Mouse (Mus musculus) limb, embryonic 14.5 days (tissue): ENCODE data around the gene Rabgap1l. TPM values are rescaled to one million over a fixed set of nuclear protein-coding genes. Genes with fewer than 3 reads are reported as not detected.

Experiments
- ATAC-seq: fragments of 200-750 bp; cut with Nextera tagmentation; 2 replicates; pipeline ENCODE4 v1.8.0; 2017; ENCODE audit warnings: low read depth, moderate number of reproducible peaks, moderate TSS enrichment; ENCODE audit not compliant: low FRiP score
- DNase-seq: peaks from one replicate; pipeline ENCODE4 v3.0.0-alpha.2; 2015; ENCODE audit warnings: low spot score
- H3K27ac ChIP-seq: fragments of 300-500 bp; sonication (generic); replicated peaks from 2 replicates; pipeline ENCODE4 v1.5.1; 2014; ENCODE audit warnings: low read depth, mild to moderate bottlenecking, low read length, moderate library complexity, mixed read lengths
- H3K27me3 ChIP-seq: fragments of 300-500 bp; sonication (generic); 2 replicates; pipeline ENCODE4 v1.6.1; 2014; ENCODE audit warnings: low read length, mixed read lengths; ENCODE audit not compliant: control insufficient read depth, insufficient read depth
- H3K36me3 ChIP-seq: fragments of 300-500 bp; sonication (generic); 2 replicates; pipeline ENCODE4 v1.6.1; 2014; ENCODE audit warnings: mild to moderate bottlenecking, low read length, moderate library complexity, mixed read lengths; ENCODE audit not compliant: control insufficient read depth, insufficient read depth
- H3K4me1 ChIP-seq: fragments of 300-500 bp; sonication (generic); 2 replicates; pipeline ENCODE4 v1.6.1; 2014; ENCODE audit warnings: antibody characterized with exemption, low read length, mixed read lengths; ENCODE audit not compliant: control insufficient read depth, insufficient read depth
- H3K4me2 ChIP-seq: fragments of 300-500 bp; sonication (generic); replicated peaks from 2 replicates; pipeline ENCODE4 v1.6.1; 2014; ENCODE audit warnings: low read depth, mild to moderate bottlenecking, low read length, moderate library complexity; ENCODE audit not compliant: severe bottlenecking
- H3K4me3 ChIP-seq: fragments of 300-500 bp; sonication (generic); replicated peaks from 2 replicates; pipeline ENCODE4 v1.5.1; 2014; ENCODE audit warnings: low read length
- H3K9ac ChIP-seq: fragments of 300-500 bp; sonication (generic); 2 replicates; pipeline ENCODE4 v1.6.1; 2014; ENCODE audit warnings: mild to moderate bottlenecking, low read depth, low read length, moderate library complexity; ENCODE audit not compliant: severe bottlenecking
- H3K9me3 ChIP-seq: fragments of 300-500 bp; sonication (generic); 2 replicates; pipeline ENCODE4 v1.6.1; 2016; ENCODE audit warnings: low read length; ENCODE audit not compliant: control insufficient read depth
- POLR2A ChIP-seq: fragments of 200-500 bp; IDR thresholded peaks from 2 replicates; pipeline ENCODE4 v1.8.0; 2012; ENCODE audit warnings: inconsistent platforms, mild to moderate bottlenecking, moderate library complexity, borderline replicate concordance; ENCODE audit not compliant: insufficient read depth, insufficient read length; ENCODE audit errors: extremely low read depth
- WGBS: fragments of 180-500 bp; shearing (Covaris S2); extraction: QIAGEN DNeasy Blood & Tissue Kit; methylation state at CpG from one replicate; pipeline ENCODE4 v1.1.7; 2014; 5-methylcytosine and 5-hydroxymethylcytosine counted together
- polyA plus RNA-seq, 2 experiments: library from polyadenylated mRNA; depleted of rRNA in 1 of 2; stranded (reverse) in 1 of 2; unstranded in 1 of 2; fragments of >200 nt; fragmentation: Nextera tagmentation in 1 of 2; extraction: Ambion mirVana in 1 of 2; gene quantifications; 2 replicates each; pipeline versions ENCODE4 v1.2.1 to v1.2.3; 2012 to 2014

The Rabgap1l gene
- polyA plus RNA-seq, 2 experiments: 13.3 to 19.3 TPM

- no peaks in the 10 kb centered on the region for H3K27me3 ChIP-seq
- DNase-seq: no peak
- no peaks in the 10 kb centered on the region for H3K9me3 ChIP-seq
- no peak for ATAC-seq
- no peak overlapping the region for H3K9ac ChIP-seq
- no peak overlapping the region for H3K4me3 ChIP-seq
- H3K4me2 ChIP-seq: no peak overlapping the region
- peaks cover 4% of the 10 kb centered on the region; the same call in 1 of the 2 replicates for H3K4me1 ChIP-seq
- H3K36me3 ChIP-seq: no peaks in the 10 kb centered on the region
- 79% methylated on average over 2 of the region's 2 CpGs for WGBS
- no peak overlapping the region for H3K27ac ChIP-seq
- TF ChIP-seq POLR2A: no peak
These were observed 258.3 kb downstream of the Rabgap1l start for GRCm38 (mm10) chr1:160534571-160535335.

GRCm38 (mm10) chr1:160533209-160533820 is 259.7 kb downstream of the Rabgap1l start:
- ATAC-seq (no peak), DNase-seq (no peak)
- Histone ChIP-seq H3K4me2 (no peak overlapping the region), H3K9me3 (no peaks in the 10 kb centered on the region), H3K4me1 (peaks cover 4% of the 10 kb centered on the region; the same call in 1 of the 2 replicates), H3K36me3 (no peaks in the 10 kb centered on the region), H3K27ac (no peak overlapping the region), H3K4me3 (no peak overlapping the region), H3K27me3 (no peaks in the 10 kb centered on the region), H3K9ac (no peak overlapping the region)
- no peak for TF ChIP-seq POLR2A
- WGBS: 56% methylated on average over 6 of the region's 6 CpGs

GRCm38 (mm10) chr1:160531402-160531801 is 261.6 kb downstream of the Rabgap1l start:
- no peaks in the 10 kb centered on the region for H3K27me3 ChIP-seq

GRCm38 (mm10) chr1:160521918-160522317 is 271.1 kb downstream of the Rabgap1l start:
- no peak for TF ChIP-seq POLR2A
- DNase-seq (no peak), ATAC-seq (no peak)
- Histone ChIP-seq H3K27me3 (no peaks in the 10 kb centered on the region), H3K36me3 (no peaks in the 10 kb centered on the region), H3K27ac (no peak overlapping the region), H3K4me3 (no peak overlapping the region), H3K4me2 (no peak overlapping the region), H3K9me3 (no peaks in the 10 kb centered on the region), H3K4me1 (no peaks in the 10 kb centered on the region), H3K9ac (no peak overlapping the region)
- WGBS: 59% methylated on average over 3 of the region's 3 CpGs

More at GRCm38 (mm10) chr1:160531402-160531801, 261.6 kb downstream of the Rabgap1l start:
- peaks cover 4% of the 10 kb centered on the region; the same call in 1 of the 2 replicates for H3K4me1 ChIP-seq
- 46% methylated on average over 5 of the region's 5 CpGs for WGBS
- ATAC-seq (peak; percentile 78), DNase-seq (peak; percentile 72)
- H3K9ac ChIP-seq: no peak overlapping the region
- no peaks in the 10 kb centered on the region for H3K9me3 ChIP-seq
- H3K27ac ChIP-seq: no peak overlapping the region
- no peak for TF ChIP-seq POLR2A
- H3K4me2 ChIP-seq: no peak overlapping the region
- H3K4me3 ChIP-seq: no peak overlapping the region
- no peaks in the 10 kb centered on the region for H3K36me3 ChIP-seq

GRCm38 (mm10) chr1:160520665-160521064 is 272.3 kb downstream of the Rabgap1l start:
- ATAC-seq (no peak; the same call in 1 of the 2 replicates), DNase-seq (no peak)
- Histone ChIP-seq H3K4me2 (no peak overlapping the region), H3K9ac (no peak overlapping the region), H3K27ac (no peak overlapping the region), H3K27me3 (no peaks in the 10 kb centered on the region), H3K9me3 (no peaks in the 10 kb centered on the region), H3K36me3 (no peaks in the 10 kb centered on the region), H3K4me3 (no peak overlapping the region), H3K4me1 (no peaks in the 10 kb centered on the region)
- TF ChIP-seq POLR2A: no peak
- WGBS: 30% methylated on average over 3 of the region's 3 CpGs
